Mouse (Mus musculus): Measurements from ENCODE around the gene Usp7.
A peak's percentile ranks its signal among the peaks of the same experiment; 100 is the strongest.

Usp7 gene

DNA sequence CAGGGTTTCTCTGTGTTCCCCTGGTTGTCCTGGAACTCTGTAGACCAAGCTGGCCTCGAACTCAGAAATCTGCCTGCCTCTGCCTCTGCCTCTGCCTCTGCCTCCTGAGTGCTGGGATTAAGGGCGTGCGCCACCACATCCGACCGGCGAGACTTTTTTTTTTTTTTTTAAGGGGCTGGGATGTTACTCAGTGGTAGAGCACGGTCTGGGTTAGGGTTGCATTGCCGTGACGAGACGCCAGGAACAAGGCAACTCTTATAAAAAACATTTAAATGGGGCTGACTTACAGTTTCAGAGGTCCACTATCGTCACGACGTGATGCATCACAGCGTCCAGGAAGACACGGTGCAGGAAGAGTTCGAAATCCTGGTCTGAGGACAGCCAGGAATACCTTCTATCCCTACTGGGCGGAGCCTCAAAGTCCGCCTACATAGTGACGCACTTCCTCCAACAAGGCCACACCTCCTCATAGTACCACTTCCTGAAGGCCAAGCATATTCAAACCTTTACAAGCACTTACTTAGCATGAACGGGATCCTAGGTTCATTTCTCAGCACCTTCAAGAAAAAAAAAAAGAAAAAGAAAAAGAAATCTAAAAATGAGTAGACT lies at the start of gene Usp7:
Gene Usp7, minus strand, starts transcription at position 360 of the 609 bp plus-strand sequence.
- DNase-seq (ENCODE audit: low spot score), result no peak

DNA sequence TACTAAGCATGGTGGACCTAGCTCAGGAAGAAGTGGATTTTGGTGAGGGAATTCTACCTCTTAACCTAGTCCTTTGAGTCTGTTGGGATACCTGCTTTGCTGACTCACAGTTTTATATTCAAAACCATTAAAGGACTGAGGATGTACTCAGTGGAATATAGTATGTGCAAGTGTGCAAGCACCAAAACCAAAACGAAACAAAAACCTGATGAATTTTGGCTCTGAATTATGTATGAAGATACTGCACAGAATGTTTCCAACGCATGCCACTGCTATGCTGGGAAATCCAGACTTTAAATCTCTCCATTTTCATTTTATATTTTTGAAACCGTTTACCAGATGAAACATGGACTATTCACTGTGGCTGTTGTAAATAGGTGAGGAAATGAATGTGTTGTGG lies 48.4 kb upstream of the Usp7 start:
- no peak for DNase-seq (ENCODE audit: low spot score)

DNA sequence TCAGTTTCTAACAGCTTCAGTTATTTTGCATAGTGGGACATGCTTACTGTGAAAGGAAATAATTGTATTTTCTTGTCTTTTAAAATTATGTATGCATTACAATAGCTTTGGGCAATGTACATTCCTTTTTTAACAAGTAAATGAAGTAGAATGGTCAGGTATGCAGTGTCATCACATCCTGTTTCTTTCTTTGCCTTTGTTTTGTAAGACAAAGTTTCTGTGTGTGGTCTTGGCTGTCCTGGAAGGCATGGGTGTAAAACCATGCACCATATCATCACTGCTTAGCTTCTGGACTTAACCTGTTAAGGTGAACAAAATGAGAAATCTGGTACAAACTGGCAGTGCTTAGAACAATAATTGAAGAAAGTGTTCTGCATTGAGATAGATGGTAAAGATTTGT lies 46.8 kb upstream of the Usp7 start:
- DNase-seq (ENCODE audit: low spot score), result no peak

DNA sequence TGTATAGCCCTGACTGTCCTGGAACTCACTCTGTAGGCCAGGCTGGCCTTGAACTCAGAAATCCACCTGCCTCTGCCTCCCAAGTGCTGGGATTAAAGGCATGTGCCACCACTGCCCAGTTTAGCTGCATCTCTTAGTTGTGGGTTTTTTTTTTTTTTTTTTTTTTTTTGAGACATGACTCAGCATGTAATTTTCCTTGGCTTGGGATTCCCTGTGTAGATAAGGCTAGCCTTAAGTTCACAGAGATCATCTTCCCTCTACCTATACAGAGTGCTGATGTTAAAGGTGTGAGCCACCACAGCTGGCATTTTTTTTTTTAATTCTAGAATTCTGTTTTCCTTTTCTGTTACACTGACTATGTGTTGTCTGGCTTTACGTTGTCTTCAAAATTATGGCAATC lies 45.5 kb upstream of the Usp7 start:
- DNase-seq (ENCODE audit: low spot score), result no peak

DNA sequence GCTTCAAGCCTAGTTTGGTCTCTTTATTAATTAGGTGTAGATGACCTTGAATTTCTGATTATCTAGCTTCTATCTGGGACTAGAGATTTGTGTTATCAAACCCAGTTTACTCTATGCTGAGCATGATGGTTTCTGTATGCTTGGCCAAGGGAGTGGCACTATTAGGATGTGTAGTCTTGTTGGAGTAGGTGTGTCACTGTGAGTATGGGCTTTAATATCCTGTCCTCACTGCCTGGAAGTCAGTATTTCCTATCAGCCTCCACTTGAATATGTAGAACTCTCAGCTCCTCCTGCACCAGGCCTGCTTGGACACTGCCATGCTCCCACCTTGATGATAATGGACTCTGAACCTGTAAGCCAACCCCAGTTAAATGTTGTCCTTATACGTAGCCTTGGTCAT lies 44.8 kb upstream of the Usp7 start:
- no peak for DNase-seq (ENCODE audit: low spot score)

DNA sequence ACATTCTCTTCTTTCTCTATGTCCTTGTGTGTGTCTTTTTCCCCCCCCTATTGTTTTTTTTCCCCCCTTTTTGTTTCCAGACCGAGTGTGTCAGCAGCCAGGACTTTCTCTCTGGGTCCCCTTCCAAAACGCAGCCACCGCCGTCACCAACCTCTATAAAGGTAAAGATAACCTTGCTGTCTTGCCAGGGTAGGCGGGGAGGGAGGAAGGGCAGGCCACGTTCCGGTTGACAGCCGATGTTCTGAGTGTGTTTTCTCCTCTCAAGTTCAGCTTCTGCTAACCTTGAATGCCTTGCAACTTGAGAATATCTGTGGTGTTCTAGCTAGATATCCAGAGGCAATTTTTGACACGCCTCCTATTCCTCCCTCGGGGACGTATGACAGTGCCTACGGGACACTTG lies 39.1 kb upstream of the Usp7 start:
- no peak for DNase-seq (ENCODE audit: low spot score)

DNA sequence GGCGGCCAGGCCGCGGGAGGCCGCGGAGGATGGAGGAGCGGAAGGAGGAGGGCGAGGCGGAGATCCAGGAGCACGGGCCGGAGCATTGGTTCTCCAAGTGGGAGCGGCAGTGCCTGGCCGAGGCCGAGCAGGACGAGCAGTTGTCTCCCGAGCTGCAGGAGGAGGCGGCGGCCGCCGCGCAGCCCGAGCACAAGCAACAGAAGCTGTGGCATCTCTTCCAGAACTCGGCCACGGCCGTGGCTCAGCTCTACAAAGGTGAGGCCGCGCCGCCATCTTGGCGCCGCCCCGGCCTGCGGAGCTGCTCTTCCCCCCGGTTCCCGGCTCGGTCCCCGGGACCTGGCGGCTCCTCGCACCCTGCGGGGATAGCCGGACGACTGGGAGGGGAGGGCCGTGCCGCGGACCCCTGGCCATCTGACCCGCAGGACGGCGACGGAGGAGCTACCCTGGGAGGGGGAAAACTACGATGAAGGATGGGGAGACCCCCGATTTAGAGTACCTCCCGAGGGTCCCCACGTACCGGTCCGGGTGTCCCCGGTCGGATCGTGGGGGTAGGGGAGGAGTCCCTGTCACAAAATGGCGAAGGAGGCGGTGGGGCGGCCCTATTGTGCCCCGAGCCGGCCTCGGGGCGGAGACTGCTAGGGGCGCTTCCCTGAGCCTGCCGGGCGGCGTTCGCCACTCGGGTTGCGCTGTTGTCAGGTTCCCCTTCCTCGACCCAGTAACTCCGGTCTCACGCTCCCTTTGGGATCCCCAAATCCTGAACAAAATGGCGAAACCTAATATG lies 38.5 kb upstream of the Usp7 start:
- peak; percentile 78 for DNase-seq (ENCODE audit: low spot score)

DNA sequence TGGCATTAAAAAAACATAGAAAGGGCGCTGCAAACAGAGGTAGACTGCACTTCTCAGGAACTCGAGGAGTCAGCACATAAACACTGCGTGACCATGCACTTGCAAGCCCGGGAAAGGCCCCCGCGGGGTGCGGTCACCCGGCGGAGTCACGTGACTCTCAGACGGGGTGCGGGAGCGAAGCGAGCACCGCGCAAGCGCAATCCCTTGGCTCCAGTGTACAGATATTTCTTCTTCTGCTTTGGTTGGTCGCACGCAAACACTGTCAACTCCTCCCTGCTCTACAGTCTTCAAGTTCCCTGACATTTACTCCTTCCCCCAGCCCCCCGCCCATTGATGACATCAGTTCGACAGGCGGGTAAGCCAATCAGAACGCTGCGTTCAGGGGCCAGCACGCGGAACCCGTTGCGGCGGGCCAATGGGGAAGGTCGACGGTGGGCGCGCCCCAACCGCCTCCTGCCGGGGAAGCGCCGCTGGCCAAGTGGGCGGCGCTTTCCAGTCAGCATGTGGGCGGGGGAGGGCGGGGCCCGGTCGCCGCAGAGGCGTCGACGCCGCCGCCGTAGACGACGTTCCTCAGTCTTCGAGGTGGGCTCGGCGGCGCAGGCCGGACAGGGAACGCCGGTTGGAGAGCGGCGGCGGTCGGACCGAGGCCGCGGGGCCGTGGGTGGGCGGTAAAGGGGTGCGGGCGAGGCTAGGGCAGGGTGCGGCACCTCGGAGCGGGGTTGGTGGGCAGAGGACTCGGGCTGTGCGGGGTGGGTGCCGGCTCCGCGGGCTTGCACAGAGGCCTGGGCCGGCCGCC lies 37.7 kb upstream of the Usp7 start, which contains the start of gene 1810013L24Rik:
Gene 1810013L24Rik, plus strand, starts transcription at position 537 of the 796 bp plus-strand sequence.
- DNase-seq (ENCODE audit: low spot score), result peak; percentile 96

DNA sequence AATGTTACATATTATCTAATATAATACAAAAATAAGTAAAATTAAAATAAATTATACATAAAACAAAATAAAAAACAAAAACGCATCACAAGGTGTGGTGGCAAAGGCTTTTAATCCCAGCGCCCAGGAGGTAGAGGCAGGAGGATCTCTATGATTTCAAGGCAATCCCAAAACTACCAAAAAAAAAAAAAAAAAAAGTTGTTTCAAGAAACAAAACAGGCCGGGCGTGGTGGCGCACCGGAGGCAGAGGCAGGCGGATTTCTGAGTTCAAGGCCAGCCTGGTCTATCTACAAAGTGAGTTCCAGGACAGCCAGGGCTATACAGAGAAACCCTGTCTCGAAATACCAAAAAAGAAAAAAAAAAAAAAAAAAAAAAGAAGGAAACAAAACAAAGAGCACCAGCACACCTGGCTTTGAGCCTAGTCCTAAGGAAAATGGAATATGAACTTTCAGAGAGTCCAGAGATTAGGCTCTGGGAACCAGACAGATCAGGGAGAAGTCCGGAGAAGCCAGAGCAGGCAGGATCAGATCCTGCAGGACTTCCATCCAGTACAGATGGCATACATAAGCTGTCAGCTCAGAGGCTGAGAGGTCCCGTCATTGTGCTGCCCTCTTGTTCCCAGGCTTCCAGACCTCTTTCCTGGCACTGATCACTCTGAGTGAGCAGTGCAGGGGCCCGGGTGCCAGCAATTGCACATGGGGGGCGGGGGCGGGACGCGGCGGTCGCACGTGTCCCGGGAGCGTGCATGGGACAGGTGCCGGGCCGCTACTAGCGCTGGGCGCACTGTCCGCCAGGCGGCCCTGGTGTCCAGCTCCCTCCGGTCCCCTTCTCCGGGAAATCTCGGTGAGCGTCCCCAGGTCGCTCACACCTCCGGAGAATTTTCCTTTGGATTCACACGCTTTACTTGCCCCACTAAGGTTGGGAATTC lies 36.8 kb upstream of the Usp7 start:
- peak; percentile 78 for DNase-seq (ENCODE audit: low spot score)

DNA sequence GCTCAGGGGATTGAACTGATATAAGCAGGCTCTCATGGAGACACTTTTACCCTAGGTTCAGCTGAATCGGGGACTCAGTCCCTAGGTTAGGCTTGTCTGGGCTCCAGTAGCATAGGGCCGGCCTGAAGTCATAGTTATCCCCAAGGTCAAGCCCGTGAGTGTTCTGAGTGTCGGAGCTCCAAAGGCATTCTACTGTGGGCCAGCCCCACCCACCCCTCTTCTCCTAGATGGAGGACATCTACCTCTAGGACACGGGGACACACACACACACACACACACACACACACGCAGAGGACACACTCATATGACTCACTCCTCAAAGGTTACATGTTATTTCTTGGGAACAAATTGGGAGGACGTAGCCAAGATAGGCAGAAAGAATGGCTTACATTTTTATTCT lies 35.3 kb upstream of the Usp7 start:
- peak; percentile 48 for DNase-seq (ENCODE audit: low spot score)

DNA sequence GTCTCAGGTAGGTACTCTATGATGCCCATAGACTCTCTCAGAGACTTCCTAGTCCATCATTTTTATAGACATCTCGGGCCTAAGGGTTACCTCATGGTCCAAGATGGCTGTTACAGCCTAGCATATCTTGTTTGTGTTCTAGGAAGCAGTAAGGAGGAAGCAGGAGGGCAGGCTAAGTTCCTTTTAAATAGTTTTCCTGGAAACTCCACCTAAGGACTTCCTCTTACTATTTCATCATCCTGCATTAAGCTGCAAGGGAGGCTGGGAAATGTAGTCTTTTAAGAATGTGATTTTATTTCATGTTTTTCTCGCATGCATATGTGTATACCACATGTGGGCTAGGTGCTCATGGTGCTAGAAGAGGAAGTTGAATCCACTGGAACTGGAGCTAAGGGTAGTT lies 31.6 kb upstream of the Usp7 start:
- DNase-seq (ENCODE audit: low spot score), result no peak

DNA sequence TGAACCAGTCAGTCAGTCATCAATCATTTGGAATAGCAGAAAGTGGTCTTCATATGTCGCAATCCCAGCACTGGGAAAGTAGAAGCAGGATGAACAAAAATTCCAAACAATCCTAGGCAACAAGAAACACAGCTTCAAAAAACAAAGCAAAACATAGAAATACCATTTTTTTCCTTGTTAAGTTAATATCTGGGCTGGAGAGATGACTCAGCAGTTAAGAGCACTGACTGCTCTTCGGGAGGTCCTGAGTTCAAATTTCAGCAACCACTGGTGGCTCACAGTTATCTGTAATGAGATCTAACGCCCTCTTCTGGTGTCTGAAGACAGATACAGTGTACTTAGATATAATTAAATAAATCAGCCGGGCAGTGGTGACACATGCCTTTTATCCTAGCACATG lies 30.5 kb upstream of the Usp7 start:
- DNase-seq (ENCODE audit: low spot score), result no peak

DNA sequence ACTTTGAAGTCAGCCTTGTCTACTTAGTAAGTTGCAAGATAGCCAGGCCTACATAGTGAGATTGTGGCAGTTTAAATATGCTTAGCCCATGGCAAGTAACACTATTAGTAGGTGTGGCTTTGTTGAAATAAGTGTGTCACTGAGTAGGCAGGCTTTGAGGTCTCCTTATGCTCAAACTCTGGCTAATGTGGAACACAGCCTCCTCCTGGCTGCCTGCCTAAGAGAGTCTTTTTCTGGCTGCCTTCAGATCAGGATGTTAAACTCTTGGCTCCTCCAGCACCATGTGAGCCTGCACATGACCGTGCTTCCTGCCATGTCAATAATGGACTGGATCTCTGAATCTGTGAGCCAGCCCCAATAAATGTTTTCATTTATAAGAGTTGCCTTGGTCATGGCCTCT lies 29.3 kb upstream of the Usp7 start:
- DNase-seq (ENCODE audit: low spot score), result no peak

DNA sequence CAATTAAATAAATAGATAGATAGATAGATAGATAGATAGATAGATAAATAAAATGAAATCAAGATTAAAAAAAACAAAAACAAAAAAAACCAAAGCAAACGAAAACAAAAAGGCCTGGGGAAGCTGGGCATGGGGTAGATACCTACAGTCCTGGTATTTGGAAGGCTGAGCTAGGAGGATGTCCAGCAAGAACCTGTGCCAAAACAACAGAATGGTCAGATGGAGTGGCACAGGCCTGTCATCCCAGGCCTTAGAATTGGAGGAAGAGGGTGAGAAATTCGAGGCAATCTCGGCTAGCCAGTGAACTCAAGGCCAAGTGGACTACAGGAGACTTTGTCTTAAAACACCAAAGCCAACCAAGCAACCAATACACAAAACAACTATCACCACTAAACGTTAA lies 25.8 kb upstream of the Usp7 start:
- DNase-seq (ENCODE audit: low spot score), result no peak

DNA sequence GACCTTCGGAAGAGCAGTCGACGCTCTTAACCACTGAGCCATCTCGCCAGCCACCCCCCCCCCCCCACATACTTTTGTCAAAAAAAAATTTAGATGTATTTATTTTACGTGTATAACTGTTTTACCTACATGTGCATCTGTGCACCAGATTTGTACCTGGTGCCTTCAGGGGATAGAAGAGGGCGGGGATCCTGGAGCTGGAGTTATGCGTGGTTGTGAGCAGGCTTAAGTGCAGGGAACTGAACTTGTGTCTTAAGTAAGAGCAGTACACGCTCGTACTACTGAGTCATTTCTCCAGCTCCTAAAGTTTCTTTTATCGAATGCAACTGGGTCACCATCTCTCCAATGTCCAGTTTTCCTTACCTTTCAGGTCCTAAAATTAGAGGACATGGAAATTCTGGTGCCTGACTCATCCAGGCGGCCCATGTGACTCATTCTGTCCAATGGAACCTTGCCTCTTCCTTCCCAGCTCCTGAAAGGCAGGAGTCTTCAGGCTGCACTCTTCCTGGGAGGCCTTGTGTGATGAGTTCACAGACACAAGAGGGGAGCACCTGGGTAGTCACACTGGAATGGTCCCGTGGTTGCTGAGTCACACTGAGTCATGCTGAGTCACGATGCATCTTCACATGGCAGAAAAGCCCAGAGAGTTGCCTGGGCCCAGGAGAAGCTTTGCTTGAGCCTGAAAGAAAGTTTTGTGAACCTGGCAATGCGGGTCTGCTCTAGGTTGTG lies 18.5 kb upstream of the Usp7 start:
- no peak for DNase-seq (ENCODE audit: low spot score)

DNA sequence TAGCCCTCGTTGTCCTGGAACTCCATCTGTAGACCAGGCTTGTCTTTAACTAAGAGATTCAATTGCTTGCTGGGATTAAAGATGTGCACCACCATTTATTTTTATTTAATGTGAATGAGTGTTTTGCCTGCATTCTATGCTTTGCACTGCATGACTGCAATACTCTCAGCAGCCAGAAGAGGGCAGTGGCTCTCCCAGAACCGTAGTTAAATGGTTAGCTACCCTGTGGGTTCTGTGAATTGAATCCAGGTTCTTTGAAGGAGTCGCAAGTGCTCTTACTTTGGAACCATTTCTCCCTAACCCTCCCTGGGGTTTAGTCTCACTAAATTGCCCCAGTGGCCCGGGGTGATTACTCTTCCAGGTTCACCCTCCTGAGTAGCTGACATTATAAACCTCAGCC lies 14.6 kb upstream of the Usp7 start:
- DNase-seq (ENCODE audit: low spot score), result no peak

DNA sequence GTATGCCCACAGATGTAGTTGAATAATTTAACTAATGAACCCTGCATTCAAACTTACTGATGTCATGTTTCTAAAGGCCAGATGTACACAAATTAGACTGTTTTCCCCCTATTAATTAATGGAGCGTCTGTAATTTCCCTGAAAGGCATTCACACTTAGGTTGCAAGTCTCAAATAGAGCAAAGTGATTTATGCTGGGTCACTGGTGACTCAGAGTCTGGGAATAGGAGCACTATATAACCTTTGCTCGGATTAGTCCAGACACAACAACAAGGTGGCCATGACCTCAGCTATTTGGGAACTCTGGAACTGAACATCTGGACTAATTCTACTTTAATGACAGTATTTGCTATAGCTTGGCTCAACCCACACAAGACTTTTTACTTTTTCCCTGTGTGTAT lies 3.8 kb upstream of the Usp7 start:
- DNase-seq (ENCODE audit: low spot score), result no peak

DNA sequence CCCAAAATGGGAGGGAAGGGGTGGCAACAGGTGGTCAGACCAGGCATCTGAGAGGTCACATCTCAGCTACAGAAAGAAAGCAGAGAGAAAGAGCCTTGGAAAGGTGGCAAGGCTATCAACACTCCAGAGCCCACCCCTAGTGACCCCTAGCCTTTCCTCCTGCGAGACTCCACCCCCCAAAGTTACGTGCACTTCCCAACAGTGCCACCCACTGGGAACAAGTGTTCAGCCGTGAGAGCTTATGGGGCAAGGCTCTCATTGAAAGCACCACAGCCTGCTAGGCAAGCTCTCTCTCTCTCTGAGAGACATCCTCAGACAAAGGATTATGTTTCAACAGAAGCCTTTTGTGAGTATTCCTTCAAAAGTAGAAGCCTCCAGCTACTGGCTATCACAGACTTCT lies 2.8 kb upstream of the Usp7 start:
- no peak for DNase-seq (ENCODE audit: low spot score)

DNA sequence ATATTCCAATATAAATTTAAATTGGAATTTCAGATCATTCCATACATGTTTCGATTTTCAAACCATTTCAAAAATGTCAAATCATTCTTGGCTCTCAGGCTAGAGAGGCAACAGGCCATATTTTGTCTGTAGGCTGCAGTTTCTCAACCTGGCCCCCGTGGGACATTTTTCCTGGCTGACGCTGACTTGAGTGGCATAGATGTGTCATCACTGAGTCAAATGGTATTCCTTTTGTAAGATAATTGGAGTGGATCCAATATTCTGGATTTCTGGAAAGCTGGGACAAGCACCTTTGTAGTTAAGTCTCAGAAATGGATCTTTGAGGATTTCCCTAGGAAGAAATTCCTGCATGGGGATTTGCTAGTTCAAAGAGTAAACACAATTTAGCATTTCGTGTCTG lies 1.2 kb downstream of the Usp7 start:
- DNase-seq (ENCODE audit: low spot score), result no peak

DNA sequence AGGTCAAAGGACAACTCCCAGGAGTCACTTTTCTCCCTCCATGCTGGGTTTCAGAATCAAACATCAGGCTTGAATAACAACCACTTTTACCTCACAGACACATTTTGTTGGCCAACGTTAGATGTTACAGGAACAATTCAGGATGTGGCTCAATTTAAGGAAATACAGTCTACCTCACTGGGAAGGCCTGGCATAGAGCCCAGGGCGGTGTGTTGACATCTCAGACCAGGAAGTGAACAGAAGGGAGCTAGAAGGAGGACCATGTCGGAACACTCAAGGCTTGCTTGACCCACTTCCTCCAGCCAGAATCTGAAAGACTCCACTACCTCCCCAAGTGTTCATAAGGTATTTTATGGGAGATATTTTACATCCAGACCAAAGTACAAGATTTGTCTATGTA lies 7.4 kb downstream of the Usp7 start:
- DNase-seq (ENCODE audit: low spot score), result no peak

DNA sequence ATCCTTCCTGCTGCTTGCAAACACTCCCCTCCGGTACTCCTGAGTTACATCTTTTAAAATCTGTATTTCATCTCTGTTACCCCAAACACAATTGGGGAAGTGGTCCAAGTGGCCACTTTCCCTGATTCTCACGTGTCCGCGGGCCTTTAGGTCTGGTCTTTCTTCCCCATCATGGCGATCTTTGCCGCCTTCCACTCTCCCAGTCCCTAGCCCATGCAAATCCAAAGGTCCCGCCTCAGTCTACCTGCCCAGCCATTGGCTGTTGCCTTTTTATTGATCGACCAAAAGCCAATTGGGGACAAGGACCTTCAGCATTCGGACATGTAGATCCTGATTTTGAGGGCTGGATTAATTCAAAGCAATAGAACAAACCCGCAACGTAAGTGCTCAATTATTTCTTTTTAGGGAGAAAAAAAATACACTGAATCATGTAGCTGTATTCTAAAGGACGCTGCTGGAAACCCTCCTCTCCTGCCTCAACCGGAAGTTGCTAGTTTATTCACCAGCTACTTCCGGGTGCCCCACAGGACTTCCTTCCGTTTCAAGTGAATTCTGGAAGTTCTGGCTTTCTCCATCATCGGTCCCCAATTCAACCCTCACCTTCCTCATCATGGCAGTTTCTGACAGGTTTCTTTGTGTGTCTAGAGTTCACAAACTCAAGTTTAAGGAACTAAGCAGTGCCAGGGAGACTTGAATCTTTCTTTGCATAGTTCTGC lies 8.8 kb downstream of the Usp7 start:
- no peak for DNase-seq (ENCODE audit: low spot score)

Data from testis, postnatal 10 days (tissue).